Mouse (Mus musculus) telencephalon, adult 2 months (tissue): ENCODE data around the gene Nphp3.

Experiments
- DNase-seq: peaks from one replicate; pipeline ENCODE4 v3.0.0-alpha.2; 2011; ENCODE audit warnings: low read depth, low spot score

Gene Nphp3

DNA sequence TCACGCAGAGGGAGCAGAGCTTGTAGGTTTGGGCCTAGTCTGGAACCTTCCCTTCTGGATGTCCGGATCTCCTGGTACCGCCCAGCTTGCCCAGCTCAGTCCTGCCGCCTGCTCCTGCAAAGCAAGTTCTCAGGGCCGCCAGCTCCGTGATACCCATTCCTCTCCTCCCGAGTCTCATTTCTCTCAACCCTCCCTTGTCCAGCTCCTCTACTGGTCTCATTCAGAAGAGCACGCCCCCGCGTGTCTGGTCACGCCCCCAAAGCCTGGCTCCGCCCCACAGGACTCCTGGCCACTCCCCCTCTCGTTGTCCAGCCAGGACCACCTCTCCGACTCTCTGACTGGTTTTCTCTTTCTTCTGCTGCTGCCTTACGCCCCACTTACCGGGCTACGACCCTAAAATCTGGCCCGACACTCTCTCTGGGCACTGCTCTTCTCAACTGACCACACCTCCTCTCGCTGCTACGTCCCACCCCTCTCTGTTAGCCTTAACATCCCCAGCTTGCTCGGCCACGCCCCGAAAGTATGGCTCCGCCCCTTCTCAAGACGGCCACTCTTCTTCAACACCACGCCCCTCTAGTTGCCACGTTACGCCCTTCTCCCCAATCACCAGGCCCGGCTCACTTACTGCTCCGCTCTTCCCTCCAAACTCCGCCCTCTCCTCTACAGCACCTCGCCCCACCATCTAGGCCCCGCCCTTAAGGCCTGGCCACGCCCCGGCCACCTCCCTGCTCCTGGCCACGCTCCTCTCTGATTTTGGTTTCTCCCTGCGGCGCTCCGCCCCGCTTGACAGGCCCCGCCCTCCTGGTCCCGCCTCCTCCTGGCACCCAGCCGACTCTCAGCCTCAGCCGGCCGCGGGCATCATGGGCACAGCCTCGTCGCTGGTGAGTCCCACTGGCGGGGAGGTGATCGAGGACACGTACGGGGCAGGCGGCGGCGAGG is at the start of gene Nphp3:
Gene Nphp3 (plus strand): TSS at position 624 of the 939 bp plus-strand sequence.
- DNase-seq: peak; percentile 100

DNA sequence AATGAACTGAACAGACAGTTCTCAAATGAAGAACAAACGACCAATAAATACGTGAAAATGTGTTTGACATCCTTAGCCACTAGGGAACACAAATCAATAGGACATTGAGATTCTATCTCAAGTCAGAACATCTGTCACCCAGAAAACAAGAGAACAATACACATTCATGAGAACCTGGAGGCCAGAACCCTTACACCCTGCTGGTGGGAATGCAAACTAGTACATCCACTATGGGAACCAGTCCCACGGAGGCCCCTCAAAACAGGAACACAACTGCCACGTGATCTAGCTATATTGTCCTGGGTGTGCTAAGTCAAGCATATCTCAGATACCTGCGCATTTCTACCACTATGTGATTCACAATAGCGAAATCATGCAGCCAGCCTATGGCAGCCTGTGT is 43.6 kb upstream of the Nphp3 start:
- DNase-seq: no peak

DNA sequence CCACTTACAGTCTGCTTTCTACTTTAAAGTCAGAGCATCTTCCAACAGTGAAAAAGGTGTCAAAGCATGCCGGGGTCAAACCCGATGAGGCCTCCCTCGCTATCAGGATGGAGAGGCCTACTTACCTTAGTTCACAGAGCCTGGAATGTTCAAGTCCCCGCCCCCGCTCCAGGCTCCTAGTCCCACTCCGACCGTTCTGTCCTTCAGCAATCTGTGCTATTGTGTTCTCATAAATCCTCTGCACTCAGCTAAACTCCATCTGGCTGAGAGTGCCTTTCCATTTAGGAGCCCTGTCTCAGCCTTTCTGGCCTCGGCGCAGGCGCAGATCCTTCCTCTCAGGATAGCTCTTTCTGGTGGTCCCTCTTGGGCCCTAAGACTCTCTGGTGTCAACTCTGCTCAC is 42.4 kb upstream of the Nphp3 start:
- DNase-seq: no peak

DNA sequence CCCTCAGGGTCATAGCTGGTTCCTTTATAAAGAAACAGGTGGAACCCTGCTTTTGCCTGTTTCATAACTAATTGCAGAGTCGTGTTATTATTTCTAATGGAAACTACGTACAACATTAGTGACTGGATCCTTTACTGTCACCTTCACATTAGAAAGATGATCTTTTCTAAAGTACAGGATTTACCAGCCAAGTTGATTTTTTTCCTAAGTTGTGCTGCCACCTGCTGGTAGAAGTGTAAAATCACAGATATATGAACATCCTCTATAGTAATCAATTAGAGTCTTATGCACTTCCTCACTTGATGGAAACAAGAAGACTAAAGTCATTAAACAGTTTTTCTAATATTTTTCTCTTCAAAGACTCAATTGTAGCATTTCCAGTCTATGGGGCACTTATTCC is 5.8 kb upstream of the Nphp3 start:
- DNase-seq: no peak

DNA sequence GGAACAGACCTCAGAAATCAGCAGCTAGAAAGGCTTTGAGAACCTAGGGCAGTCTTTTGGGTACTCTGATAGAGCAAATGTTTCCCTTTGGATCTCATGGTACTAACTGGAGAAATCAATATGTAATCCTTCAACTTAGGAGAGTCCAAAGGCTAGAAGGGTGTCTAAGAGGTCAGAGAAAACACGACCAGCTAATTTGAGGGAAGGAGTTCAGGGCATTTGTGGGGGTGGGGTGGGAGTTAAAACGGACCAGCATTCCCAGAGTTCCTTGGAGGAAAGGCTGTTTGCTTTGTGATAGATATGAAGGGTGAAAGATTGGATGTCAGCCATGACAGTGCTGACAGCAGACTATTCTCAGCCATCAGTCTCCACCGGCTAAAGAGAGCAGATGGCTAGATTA is 1.7 kb upstream of the Nphp3 start:
- no peak for DNase-seq

DNA sequence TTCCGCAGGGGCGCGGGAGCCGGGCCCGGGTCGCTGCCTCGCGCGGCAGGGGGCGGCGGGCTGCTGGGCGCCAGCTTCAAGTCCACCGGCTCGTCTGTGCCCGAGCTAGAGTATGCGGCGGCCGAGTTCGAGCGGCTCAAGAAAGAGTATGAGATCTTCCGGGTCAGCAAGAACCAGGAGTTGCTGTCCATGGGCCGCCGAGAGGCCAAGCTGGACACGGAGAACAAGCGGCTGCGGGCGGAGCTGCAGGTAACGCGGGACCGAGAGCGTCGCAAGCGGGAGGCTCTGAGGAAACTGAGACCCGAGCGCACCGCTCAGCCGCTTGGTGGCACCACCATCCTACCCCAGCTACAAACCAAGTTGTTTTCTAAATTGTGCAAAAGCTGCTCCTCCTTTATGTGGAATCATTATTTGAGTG is 578 bp downstream of the Nphp3 start:
- peak; percentile 64 for DNase-seq

DNA sequence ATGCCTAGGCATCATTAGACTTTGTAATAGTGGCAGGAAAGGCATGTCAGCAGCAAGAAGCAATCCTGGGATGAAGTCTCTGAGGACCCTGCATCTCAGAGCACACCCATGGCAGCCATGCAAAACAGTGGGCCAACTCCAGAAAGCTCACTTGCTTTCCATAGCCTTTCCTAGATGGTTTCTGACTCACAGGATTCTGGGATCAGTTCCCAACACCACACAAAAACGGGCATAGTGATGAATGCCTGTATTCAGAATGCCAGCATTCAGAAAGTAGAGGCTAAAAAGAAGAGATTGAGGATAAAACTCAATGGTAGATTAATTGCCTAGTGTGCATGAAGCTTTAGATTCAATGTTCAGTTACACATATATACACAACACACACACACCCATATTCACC is 12.2 kb downstream of the Nphp3 start:
- DNase-seq: no peak

DNA sequence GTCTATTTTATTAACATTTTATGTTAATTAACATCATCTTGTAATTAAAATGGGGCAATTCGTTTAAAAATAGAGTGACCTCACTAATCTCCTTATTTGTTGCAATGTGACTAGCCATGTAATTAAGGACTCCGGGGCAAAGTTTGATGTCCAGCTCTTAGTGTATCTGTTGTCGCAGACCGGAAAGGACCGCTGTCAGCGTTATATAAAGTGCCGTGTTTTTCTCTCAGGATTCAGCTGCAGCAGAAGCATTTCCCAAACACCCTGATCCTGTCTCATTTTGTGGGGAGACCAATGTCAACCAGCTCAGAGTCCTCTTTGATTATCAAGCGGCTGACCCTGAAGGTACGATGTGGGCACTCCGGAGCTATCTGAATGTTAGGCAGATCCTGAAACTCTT is 18.7 kb downstream of the Nphp3 start:
- no peak for DNase-seq

DNA sequence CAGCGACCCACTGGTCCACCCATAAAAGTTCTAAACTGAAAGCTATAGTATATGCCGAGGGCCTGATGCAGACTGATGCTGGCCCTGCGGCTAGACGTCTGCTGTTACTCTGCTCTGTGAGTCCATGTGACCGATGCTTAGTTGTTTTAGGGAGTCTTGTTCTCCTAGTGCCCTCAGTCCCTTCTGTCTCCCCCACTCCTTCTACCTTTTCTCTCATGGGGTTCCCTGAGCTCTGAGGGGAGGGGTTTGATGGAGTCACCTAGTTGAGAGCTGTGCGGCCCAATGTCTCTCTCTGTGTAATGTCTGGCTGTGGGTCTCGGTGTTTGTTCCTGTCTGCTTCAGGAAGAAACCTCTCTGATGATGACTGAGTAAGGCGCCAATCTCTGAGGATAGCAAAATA is 24.8 kb downstream of the Nphp3 start:
- DNase-seq: no peak

DNA sequence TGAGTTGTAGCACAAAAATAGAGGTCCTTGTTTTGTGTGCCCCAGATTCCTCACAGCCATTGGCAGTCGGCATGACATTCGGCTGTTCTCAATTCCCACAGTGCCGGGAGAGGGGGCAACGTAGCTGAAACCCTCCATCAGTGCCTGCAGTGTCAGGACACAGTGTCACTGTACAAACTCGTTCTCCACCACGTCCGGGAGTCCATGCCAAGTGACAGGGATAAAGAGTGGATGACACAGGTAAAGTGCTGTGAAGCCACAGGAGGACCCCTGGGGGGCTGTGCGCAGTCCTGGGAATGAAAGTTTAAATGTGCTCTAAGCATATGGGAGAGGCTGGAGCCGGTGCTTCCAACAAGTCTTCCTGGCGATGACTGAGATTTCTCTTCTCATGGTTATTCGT is 27.5 kb downstream of the Nphp3 start:
- DNase-seq: no peak

DNA sequence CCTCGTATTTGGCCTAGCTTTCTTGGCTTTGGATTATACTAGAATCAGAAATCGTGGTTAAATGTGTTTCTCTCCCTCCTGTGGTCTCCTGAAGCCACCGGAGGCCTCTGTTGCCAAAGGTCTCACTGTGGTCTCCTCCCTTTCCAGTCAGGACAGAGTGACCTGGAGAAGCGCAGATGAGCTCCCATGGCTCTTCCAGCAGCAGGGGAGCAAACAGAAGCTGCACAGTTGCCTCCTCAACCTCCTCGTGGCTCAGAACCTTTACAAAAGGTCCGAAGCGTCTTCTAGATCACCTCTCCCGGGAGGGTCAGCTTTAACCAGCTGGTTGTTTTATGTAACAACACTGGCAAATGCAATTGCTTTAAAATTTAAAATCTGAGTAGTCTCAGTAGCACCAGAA is 31.9 kb downstream of the Nphp3 start:
- no peak for DNase-seq

DNA sequence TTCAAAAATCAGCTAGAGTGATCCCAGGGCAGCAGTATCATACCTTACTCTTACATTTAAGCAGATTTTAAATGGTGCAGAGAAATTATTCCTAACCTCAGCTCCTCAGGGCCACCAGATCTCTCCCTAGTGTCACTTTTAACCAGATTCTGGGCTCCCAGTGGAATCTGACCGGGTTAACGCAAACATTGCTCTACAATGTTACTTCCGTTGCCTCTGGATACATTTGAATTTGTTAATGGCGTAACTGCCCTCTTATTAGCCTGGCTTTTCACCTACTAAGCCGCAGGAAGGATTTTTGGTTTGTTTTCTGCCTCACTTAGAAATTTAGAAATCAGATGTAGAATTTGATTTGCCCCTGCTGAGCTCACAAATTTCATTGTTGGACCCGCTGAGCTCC is 32.4 kb downstream of the Nphp3 start:
- no peak for DNase-seq

DNA sequence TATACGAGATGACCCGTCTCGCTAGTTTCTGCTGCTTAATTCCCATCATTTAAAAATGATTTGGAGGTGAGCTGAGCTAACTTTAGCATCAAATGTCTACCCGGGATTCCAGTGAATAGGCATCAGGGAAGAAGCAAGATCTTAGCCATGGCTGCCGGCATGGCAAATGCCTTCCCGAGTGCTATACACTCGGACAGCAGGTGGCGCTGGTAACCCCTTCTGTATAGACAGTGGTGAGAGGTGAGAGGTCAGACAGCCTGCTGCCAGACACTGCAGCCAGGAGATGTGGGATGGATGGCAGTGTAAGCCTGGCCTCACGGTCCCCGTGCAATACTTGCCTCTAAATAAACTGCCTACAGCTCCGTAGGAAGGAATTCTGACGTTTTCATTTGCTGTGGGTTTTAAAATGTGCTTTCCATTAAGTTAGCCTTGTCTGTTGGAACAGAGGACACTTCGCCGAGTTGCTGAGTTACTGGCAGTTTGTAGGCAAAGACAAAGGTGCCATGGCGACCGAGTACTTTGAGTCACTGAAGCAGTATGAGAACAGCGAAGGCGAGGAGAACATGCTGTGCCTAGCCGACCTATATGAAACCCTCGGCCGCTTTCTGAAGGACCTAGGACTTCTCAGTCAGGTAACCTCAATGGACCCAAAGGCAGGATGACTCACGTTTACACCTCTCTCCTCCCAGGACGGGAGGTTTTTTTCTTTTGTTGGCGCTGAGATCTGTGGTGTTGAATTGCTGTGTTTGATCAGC is 33.1 kb downstream of the Nphp3 start:
- peak; percentile 28 for DNase-seq

DNA sequence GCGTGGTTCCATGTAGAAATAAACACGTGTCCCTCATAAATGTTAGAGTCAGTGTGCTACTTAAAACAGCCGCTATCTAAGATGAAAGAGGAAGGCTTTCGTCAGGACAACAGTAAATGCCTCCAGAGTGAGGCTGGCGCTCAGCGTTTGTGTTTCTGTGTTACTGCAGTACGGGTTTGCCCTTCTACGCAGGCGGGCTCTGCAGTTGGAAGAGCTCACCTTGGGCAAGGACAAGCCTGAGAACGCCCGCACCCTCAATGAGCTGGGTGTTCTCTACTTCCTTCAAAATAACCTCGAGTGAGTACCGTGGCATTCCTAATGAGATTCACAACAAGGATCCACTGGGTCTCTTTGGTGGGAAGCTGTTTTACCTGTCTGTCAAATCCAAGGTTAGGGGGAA is 35.9 kb downstream of the Nphp3 start:
- no peak for DNase-seq

DNA sequence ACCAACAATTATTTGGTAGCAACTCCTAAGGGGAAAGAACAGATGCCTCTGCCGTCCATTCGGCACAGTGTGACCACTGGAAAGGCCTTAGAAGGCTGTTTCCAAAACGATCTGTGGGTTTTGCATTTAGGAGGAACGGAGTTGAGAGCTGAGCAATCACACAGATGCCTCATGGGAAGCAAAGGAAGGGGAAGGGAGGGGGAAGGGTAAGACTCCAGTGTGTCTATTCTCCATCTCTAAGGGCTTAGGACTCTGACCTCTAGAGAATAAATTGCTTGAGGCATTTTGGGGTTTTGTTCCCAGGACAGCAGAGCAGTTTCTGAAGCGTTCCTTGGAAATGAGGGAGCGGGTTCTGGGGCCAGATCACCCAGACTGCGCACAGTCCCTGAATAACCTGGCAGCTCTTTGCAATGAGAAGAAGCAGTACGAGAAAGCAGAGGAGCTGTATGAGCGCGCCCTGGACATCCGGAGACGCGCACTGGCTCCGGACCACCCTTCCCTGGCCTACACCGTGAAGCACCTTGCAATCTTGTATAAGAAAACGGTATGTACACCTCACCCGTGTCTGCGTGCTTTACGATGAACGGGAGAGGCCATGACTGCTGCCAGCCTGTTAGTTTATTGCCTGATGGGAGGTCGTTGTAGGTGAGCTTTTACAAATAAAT is 36.8 kb downstream of the Nphp3 start:
- no peak for DNase-seq

DNA sequence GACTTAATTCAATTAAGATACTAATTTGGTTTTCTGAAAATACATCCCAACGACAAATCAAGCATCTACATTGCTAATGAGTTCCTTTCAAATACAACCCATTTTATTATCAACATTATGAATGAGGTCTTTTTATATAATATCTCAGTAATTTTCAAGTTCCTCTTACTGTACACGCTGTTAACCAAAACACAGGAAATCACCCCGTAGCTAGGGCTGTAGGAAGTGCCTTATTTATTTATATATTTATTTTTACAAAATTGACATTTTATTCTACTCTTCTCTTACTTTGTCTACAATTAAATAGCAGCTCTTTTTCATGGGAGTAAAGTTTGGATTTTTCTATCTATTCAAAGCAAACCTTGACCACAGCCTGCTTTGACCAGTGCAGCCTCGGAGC is 37.4 kb downstream of the Nphp3 start:
- no peak for DNase-seq

DNA sequence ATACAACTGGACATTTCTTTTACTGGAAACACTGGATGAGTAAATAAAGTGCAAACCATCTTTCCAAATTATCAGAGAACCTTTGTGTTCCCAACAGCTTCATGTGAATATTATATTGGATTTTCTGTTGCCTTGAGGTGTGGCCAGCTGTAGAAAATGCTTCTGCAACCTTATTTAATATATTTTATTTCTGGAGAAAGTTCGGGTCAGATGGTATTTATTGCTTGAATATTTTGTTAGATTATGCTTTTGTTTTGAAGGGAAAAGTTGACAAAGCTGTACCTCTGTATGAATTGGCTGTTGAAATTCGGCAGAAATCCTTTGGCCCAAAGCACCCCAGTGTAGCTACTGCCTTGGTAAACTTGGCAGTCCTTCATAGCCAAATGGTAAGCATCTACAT is 38.0 kb downstream of the Nphp3 start, which contains the start of gene Gm28305:
Gene Gm28305 (plus strand): TSS at position 301 of the 400 bp plus-strand sequence.
- DNase-seq: no peak

DNA sequence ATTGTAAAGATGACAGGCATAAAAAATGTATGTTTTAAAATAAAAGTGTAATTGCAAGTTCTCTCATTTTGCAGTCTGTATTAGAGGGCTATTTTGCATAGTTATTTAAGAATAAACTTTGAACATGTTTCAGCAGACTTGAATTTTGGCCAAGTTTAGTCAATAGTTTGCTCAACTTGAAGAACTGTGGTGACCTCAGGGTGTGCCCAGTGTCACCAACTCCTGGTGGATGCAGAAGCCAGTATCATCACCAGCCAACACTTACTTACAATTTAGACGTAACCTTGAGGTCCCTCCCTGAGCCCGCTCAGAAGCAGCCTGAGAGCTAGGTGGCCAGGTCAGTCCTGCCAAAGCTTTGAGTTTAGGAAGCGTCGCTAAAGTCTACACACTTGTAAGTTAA is 41.3 kb downstream of the Nphp3 start:
- no peak for DNase-seq

DNA sequence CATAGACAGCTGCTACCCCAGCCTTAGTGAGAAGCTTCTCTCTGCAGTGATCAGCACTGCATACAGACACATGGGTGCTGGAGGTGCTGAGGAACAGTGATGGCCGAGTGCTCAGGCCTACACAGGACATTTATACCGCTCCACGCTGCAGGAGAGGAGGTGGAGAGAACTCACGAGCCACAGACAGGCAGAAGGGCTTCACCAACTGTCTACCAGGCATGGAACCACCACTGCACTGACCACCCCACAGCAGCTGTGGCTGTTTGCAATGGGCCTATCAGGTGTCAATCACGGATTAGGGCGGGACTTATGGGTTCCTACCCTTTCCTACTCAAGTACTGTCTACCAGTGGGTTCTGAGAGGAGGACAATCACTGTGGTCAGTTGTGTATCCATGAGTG is 48.7 kb downstream of the Nphp3 start:
- DNase-seq: no peak

DNA sequence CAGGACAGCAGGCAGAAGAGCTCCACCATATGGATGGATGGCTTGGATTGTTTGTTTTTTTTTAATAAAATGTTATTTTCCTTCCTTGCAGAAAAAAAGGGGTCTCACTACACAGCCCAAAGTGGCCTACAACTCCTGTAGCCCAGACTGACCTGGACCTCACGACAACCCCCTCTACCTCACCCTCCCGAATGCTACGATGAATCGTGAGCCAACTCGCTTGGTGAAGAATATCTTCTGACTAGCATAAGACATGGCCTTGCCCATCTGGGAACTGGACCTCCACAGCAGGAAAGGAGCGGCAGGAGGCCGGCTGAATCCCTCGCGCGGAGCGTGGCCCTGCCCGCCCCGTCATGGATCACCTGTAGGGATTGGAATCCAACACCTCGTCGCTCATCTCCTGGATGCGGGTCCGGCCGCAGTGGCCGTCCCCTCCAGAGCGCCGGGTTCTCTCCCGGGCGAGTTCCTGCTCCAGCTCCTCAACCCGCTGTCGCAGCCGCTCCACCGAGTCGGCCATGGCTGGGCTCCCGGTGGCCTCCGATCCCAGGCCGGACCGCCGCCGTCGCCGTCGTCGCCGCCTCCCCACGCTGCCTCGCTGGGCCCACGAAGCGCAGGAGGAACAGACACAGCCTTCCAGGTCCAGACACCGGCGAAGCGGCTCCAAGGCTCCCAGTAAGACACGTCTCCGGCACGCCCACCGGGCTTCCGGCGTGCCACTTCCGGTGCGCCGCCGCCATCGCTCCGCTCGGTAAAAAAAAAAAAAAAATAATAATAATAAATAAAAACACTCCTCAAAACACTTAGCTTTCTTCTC is 60.3 kb downstream of the Nphp3 start, which contains the start of gene Uba5:
Gene Uba5 (minus strand): TSS at position 705 of the 814 bp plus-strand sequence.
- DNase-seq: no peak

DNA sequence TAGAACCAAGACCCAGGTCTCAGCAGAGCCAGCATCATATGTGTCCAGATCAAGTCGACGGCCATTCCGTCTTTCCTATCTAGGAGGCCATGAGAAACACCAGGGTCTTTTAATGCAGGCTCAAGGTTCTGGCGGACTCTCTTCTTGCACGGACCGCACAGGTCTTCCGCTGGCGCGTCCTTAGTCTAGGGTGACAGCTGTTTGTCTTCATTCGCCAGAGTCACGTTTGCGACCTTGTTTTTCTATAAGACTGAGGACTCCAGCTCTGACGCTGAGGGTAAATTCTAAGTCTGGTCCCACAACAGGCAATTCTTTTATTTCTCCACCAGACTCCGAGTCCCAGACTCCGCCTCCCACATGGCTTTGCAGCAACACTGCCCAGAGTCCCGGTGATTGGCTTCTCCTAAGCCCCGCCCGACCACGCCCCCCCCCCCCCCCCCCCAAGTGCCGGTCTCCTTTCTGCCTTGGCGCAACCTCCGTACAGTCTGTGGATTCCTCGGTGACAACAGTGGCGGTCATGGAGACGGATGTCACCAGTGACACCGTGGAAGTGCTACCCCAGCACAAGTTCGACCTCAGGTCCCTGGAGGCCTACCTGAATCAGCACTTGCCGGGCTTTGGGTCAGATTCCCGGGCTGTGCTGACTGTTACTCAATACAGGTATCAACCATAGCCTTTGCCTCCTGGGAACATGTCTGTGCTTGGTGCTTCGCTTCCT is 61.1 kb downstream of the Nphp3 start, which contains the start of gene Acad11:
Gene Acad11 (plus strand): TSS at position 134 of the 718 bp plus-strand sequence.
- DNase-seq: peak; percentile 92
